8 mouse cellular contexts compared by ENCODE assay signal in genomic region chr17:29490713-29491581, GRCm38 (mm10). TPM values are rescaled to one million over a fixed set of nuclear protein-coding genes. Genes with fewer than 3 reads are reported as not detected.
DNase-seq lines count a peak whose midpoint lies in the region; ATAC-seq and TF ChIP-seq lines count a peak whose summit lies in the region.

Pim1 (plus strand) TSS chr17:29490753.

- H3K9me3 ChIP-seq in E14TG2a.4 (ENCODE audit: low read length) = no peaks in the 10 kb centered on the region
- H3K9me3 ChIP-seq in embryonic facial prominence, embryonic 12.5 days = no peaks in the 10 kb centered on the region
- no peaks in the 10 kb centered on the region for H3K9me3 ChIP-seq in heart, embryonic 13.5 days
- no peaks in the 10 kb centered on the region for H3K9me3 ChIP-seq in midbrain, embryonic 11.5 days (ENCODE audit: control insufficient read depth, low read length)

- peak within 1 kb of the TSS; percentile 25 for H3K27ac ChIP-seq in cerebellum, adult 2 months (ENCODE audit: insufficient read depth, low read length)
- H3K27ac ChIP-seq in embryonic facial prominence, embryonic 12.5 days = peak within 1 kb of the TSS; percentile 96
- H3K27ac ChIP-seq in heart, embryonic 13.5 days (replicated peaks) = peak within 1 kb of the TSS; percentile 97
- H3K27ac ChIP-seq in midbrain, embryonic 11.5 days (ENCODE audit: low read depth, low read length) = peak within 1 kb of the TSS; percentile 93
- H3K27ac ChIP-seq in thymus, adult 2 months (ENCODE audit: control insufficient read depth, insufficient read depth, low read length) = peak within 1 kb of the TSS; percentile 87

- peak within 1 kb of the TSS; percentile 74 for H3K4me2 ChIP-seq in embryonic facial prominence, embryonic 12.5 days (replicated peaks)
- peak within 1 kb of the TSS; percentile 95 for H3K4me2 ChIP-seq in heart, embryonic 13.5 days
- H3K4me2 ChIP-seq in midbrain, embryonic 11.5 days = peak within 1 kb of the TSS; percentile 71

- peak in 1 of 2 experiments; percentile 85 for DNase-seq in cerebellum, adult 2 months
- no peak for DNase-seq in cerebellum, adult 9-10 months
- peak; percentile 56 for DNase-seq in left cerebral cortex, postnatal 4 days
- peak; percentile 97 for DNase-seq in midbrain, embryonic 11.5 days (ENCODE audit: low spot score, missing footprints)
- peak; percentile 73 for DNase-seq in thymus, adult 2 months

- no peaks in the 10 kb centered on the region for H3K4me1 ChIP-seq in cerebellum, adult 2 months (ENCODE audit: control insufficient read depth, insufficient read depth, low read length)
- H3K4me1 ChIP-seq in E14TG2a.4 (replicated peaks; ENCODE audit: low read depth, low read length) = peaks cover 61% of the 10 kb centered on the region
- peaks cover 15% of the 10 kb centered on the region for H3K4me1 ChIP-seq in embryonic facial prominence, embryonic 12.5 days
- peaks cover 26% of the 10 kb centered on the region for H3K4me1 ChIP-seq in heart, embryonic 13.5 days
- H3K4me1 ChIP-seq in midbrain, embryonic 11.5 days (ENCODE audit: control insufficient read depth, insufficient read depth, low read length) = peaks cover 15% of the 10 kb centered on the region
- H3K4me1 ChIP-seq in thymus, adult 2 months (replicated peaks; ENCODE audit: control insufficient read depth, insufficient read depth, low read length) = peaks cover 29% of the 10 kb centered on the region

- TF ChIP-seq POLR2A in cerebellum, adult 2 months (IDR thresholded peaks at IDR 0.05; ENCODE audit: borderline replicate concordance, insufficient read depth, low read length) = peak; percentile 69
- peak; percentile 98 for TF ChIP-seq POLR2A in thymus, adult 2 months (IDR thresholded peaks at IDR 0.05; ENCODE audit: control insufficient read depth, extremely low read depth, insufficient read depth, low read length, poor library complexity)

- TF ChIP-seq CTCF in cerebellum, adult 2 months (IDR thresholded peaks at IDR 0.05; ENCODE audit: borderline replicate concordance, insufficient read depth, low read depth, low read length) = no peak
- no peak for TF ChIP-seq CTCF in E14TG2a.4 (conservative IDR thresholded peaks at IDR 0.05; ENCODE audit: low read length)
- TF ChIP-seq CTCF in thymus, adult 2 months (IDR thresholded peaks at IDR 0.05; ENCODE audit: borderline replicate concordance, control insufficient read depth, extremely low read depth, insufficient read depth, low read length, poor library complexity) = no peak

- peaks cover 44% of the 10 kb centered on the region for H3K36me3 ChIP-seq in E14TG2a.4 (ENCODE audit: insufficient read depth, low read length)
- peaks cover 15% of the 10 kb centered on the region for H3K36me3 ChIP-seq in embryonic facial prominence, embryonic 12.5 days
- peaks cover 22% of the 10 kb centered on the region for H3K36me3 ChIP-seq in heart, embryonic 13.5 days
- peaks cover 6% of the 10 kb centered on the region; the same call in 1 of the 2 replicates for H3K36me3 ChIP-seq in midbrain, embryonic 11.5 days (ENCODE audit: control insufficient read depth, insufficient read depth, low read length)
- peaks cover 5% of the 10 kb centered on the region for H3K36me3 ChIP-seq in thymus, adult 2 months (ENCODE audit: control insufficient read depth, insufficient read depth, low read length)

- WGBS in cerebellum, adult 2 months = under 1% methylated on average over 88 of the region's 99 CpGs
- WGBS in embryonic facial prominence, embryonic 12.5 days = under 1% methylated on average over 83 of the region's 99 CpGs
- WGBS in heart, embryonic 13.5 days = under 1% methylated on average over 92 of the region's 99 CpGs
- WGBS in midbrain, embryonic 11.5 days = under 1% methylated on average over 68 of the region's 99 CpGs
- WGBS in thymus, adult 2 months = 1% methylated on average over 95 of the region's 99 CpGs

- intact Hi-C loops in left cerebral cortex, postnatal 4 days (cut with DNase I) = loop anchor here (5.0 kb wide), 1 partner anchor 94 kb away; no protein-coding TSS in a partner anchor

- no peaks in the 10 kb centered on the region for H3K27me3 ChIP-seq in cerebellum, adult 2 months (ENCODE audit: control insufficient read depth, insufficient read depth, low read length)
- no peaks in the 10 kb centered on the region for H3K27me3 ChIP-seq in E14TG2a.4 (ENCODE audit: insufficient read depth, low read length)
- H3K27me3 ChIP-seq in embryonic facial prominence, embryonic 12.5 days = no peaks in the 10 kb centered on the region
- H3K27me3 ChIP-seq in heart, embryonic 13.5 days (replicated peaks) = no peaks in the 10 kb centered on the region
- H3K27me3 ChIP-seq in midbrain, embryonic 11.5 days (ENCODE audit: control insufficient read depth, insufficient read depth, low read length) = no peaks in the 10 kb centered on the region
- H3K27me3 ChIP-seq in thymus, adult 2 months (ENCODE audit: control insufficient read depth, insufficient read depth, low read length) = no peaks in the 10 kb centered on the region

- peak within 1 kb of the TSS; percentile 88 for H3K4me3 ChIP-seq in cerebellum, adult 2 months (replicated peaks; ENCODE audit: insufficient read depth, low read depth, low read length)
- H3K4me3 ChIP-seq in E14TG2a.4 (replicated peaks; ENCODE audit: low read length) = peak within 1 kb of the TSS; percentile 96
- peak within 1 kb of the TSS; percentile 81 for H3K4me3 ChIP-seq in embryonic facial prominence, embryonic 12.5 days
- peak within 1 kb of the TSS; percentile 87 for H3K4me3 ChIP-seq in heart, embryonic 13.5 days
- peak within 1 kb of the TSS; percentile 91 for H3K4me3 ChIP-seq in midbrain, embryonic 11.5 days (ENCODE audit: low read depth, low read length)
- peak within 1 kb of the TSS; percentile 88 for H3K4me3 ChIP-seq in thymus, adult 2 months (ENCODE audit: control insufficient read depth, insufficient read depth, low read length)

- H3K9ac ChIP-seq in embryonic facial prominence, embryonic 12.5 days = peak within 1 kb of the TSS; percentile 88
- H3K9ac ChIP-seq in heart, embryonic 13.5 days = peak within 1 kb of the TSS; percentile 98
- H3K9ac ChIP-seq in midbrain, embryonic 11.5 days (ENCODE audit: low read length) = peak within 1 kb of the TSS; percentile 93

- ATAC-seq in embryonic facial prominence, embryonic 12.5 days (ENCODE audit: insufficient number of reproducible peaks, insufficient read depth, low FRiP score, low TSS enrichment) = peak; percentile 69
- peak; percentile 31 for ATAC-seq in heart, embryonic 13.5 days (ENCODE audit: extremely low read depth, insufficient number of reproducible peaks, low FRiP score, low TSS enrichment)
- peak; percentile 81; the same call in 1 of the 2 replicates for ATAC-seq in midbrain, embryonic 11.5 days (ENCODE audit: low FRiP score)

RNA-seq across cellular contexts. Expression of gene Pim1, which starts in this region (rescaled TPM):
- 10.5 and 10.9 TPM in 2 replicates for polyA plus RNA-seq in cerebellum, adult 2 months (2012; rRNA removed)
- 20.1 and 20.3 TPM in 2 replicates for polyA plus RNA-seq in embryonic facial prominence, embryonic 12.5 days (2016; fragmentation: Nextera tagmentation; extraction: Ambion mirVana)
- 19.3 and 20.0 TPM in 2 replicates for polyA plus RNA-seq in heart, embryonic 13.5 days (2015; fragmentation: Nextera tagmentation; extraction: Ambion mirVana)
- total RNA-seq in left cerebral cortex, postnatal 4 days (2021) = 10 to 100 TPM; 10.5 to 12.3 TPM
- 16.0 and 19.7 TPM in 2 replicates for polyA plus RNA-seq in midbrain, embryonic 11.5 days (2014; fragmentation: Nextera tagmentation; extraction: Ambion mirVana)
- 92.7 and 128 TPM in 2 replicates for polyA plus RNA-seq in thymus, adult 2 months (2012; rRNA removed)

Comparison
In these comparisons a context has a peak if more than half of its experiments do, and no peak if none do; other contexts are left out.
1. H3K27ac ChIP-seq: peak in every context shown above with its lines; median percentile 97 in heart, embryonic 13.5 days; 96 in embryonic facial prominence, embryonic 12.5 days; 93 in midbrain, embryonic 11.5 days; 87 in thymus, adult 2 months; 25 in cerebellum, adult 2 months.
2. ATAC-seq: peak in every context shown above with its lines; median percentile 81 in midbrain, embryonic 11.5 days; 69 in embryonic facial prominence, embryonic 12.5 days; 31 in heart, embryonic 13.5 days.